Mouse (Mus musculus) bone marrow macrophage, adult 2 months (primary cell): ENCODE results near the gene Bsph1. TPM values are rescaled to one million over a fixed set of nuclear protein-coding genes. Genes with fewer than 3 reads are reported as not detected.
"Not testable (repeated sequence)": the region's sequence is repeated elsewhere in the genome, so short reads cannot be mapped to it uniquely, and the experiment has no call there.

Experiments used
- H3K27ac ChIP-seq: 2 replicates; pipeline ENCODE4 v1.5.1; 2012; ENCODE audit warnings: low read depth, low read length; ENCODE audit not compliant: insufficient read depth
- H3K4me1 ChIP-seq: 2 replicates; pipeline ENCODE4 v1.6.1; 2012; ENCODE audit warnings: low read length; ENCODE audit not compliant: control insufficient read depth, insufficient read depth
- H3K4me3 ChIP-seq: 2 replicates; pipeline ENCODE4 v1.5.1; 2012; ENCODE audit warnings: mild to moderate bottlenecking, low read length, moderate library complexity; ENCODE audit not compliant: insufficient read depth
- CTCF ChIP-seq: IDR thresholded peaks from 2 replicates; pipeline ENCODE4 v1.5.1; 2012; ENCODE audit warnings: low read depth, mild to moderate bottlenecking, low read length, moderate library complexity
- POLR2A ChIP-seq: IDR thresholded peaks from 2 replicates; pipeline ENCODE4 v1.6.1; 2012; ENCODE audit warnings: mild to moderate bottlenecking, low read depth, low read length, borderline replicate concordance
- polyA plus RNA-seq: library from polyadenylated mRNA; stranded (reverse); fragments of >200 nt; gene quantifications from 2 replicates; pipeline ENCODE4 v1.2.4, GENCODE M21; 2012; ENCODE audit not compliant: missing spikeins, insufficient read depth, insufficient read length

The Bsph1 gene
- not detected in 2 replicates for polyA plus RNA-seq

- not testable (repeated sequence) for H3K4me3 ChIP-seq, H3K27ac ChIP-seq, H3K4me1 ChIP-seq
Observed at GRCm38 (mm10) chr7:13450541-13450940, at the start of gene Bsph1. Gene Bsph1 (plus strand): TSS chr7:13450841.

DNA sequence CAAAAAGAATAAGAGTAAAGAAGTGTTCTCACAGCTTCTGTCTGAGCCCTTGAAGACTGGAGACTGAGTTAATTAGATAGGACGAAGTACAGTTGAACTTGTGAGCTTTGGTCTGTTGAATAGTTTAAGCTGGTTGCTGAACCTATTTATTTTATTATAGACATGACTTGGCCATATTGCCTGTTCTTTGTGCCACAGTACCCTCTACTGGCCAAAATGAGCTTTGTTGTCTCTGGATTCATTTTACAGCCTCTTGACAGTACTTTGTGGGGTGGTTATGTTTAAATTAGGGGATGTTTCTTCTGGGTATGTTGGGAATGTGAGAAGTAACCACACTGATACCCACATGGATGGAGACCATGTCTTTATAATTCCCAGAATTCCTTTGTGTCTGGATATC lies 60.9 kb downstream of the Bsph1 start:
- H3K4me1 ChIP-seq, result no peaks in the 10 kb centered on the region
- no peak overlapping the region for H3K27ac ChIP-seq
- no peak for TF ChIP-seq POLR2A
- TF ChIP-seq CTCF, result no peak
- H3K4me3 ChIP-seq, result no peak overlapping the region

Other genes starting within 250 kb of the Bsph1 start
- gene Vmn1r89, start 237.8 kb upstream of the Bsph1 start, polyA plus RNA-seq, result not detected in 2 replicates
- 44.4 and 49.4 TPM in 2 replicates for gene Lig1, start 173.6 kb upstream of the Bsph1 start, polyA plus RNA-seq
- gene Zswim9, start 172.1 kb upstream of the Bsph1 start, polyA plus RNA-seq, result 4.3 and 7.2 TPM in 2 replicates
- 0.32 TPM in 2 replicates for gene Pla2g4c, start 126.2 kb upstream of the Bsph1 start, polyA plus RNA-seq
- gene Cabp5, start 52.7 kb upstream of the Bsph1 start, polyA plus RNA-seq, result not detected in 2 replicates
- not detected in 2 replicates for gene Bsph2, start 120.2 kb downstream of the Bsph1 start, polyA plus RNA-seq
- gene Sult2a5, start 173.1 kb downstream of the Bsph1 start, polyA plus RNA-seq, result not detected in 2 replicates